Mouse (Mus musculus) heart, embryonic 10.5 days (tissue): ENCODE measurements around the gene Sh3d21. TPM values are rescaled to one million over a fixed set of nuclear protein-coding genes. Genes with fewer than 3 reads are reported as not detected.

ENCODE experiments used
- DNase-seq: peaks from one replicate; pipeline ENCODE4 v3.0.0-alpha.2; 2017; ENCODE audit warnings: low spot score
- H3K27ac ChIP-seq: fragments of 300-500 bp; sonication (generic); 2 replicates; pipeline ENCODE4 v1.5.1; 2016; ENCODE audit warnings: mild to moderate bottlenecking
- H3K27me3 ChIP-seq: fragments of 300-500 bp; sonication (generic); 2 replicates; pipeline ENCODE4 v1.6.1; 2016; ENCODE audit warnings: mild to moderate bottlenecking; ENCODE audit not compliant: poor library complexity, insufficient read depth, severe bottlenecking
- H3K36me3 ChIP-seq: fragments of 300-500 bp; sonication (generic); 2 replicates; pipeline ENCODE4 v1.6.1; 2016; ENCODE audit warnings: mild to moderate bottlenecking, moderate library complexity
- H3K4me1 ChIP-seq: fragments of 300-500 bp; sonication (generic); 2 replicates; pipeline ENCODE4 v1.6.1; 2016; ENCODE audit warnings: mild to moderate bottlenecking
- H3K4me3 ChIP-seq: fragments of 300-500 bp; sonication (generic); 2 replicates; pipeline ENCODE4 v1.5.1; 2016; ENCODE audit warnings: mild to moderate bottlenecking, moderate library complexity
- H3K9me3 ChIP-seq: fragments of 300-500 bp; sonication (generic); 2 replicates; pipeline ENCODE4 v1.6.1; 2016; ENCODE audit warnings: mild to moderate bottlenecking, moderate library complexity
- WGBS: fragments of 180-500 bp; shearing (Covaris S2); methylation state at CpG from one replicate; pipeline ENCODE4 v1.1.7; 2016; 5-methylcytosine and 5-hydroxymethylcytosine counted together
- polyA plus RNA-seq: library from polyadenylated mRNA; unstranded; fragments of >200 nt; fragmentation: Nextera tagmentation; extraction: Ambion mirVana; gene quantifications from 2 replicates; pipeline ENCODE4 v1.2.1, GENCODE M21; 2016

Gene Sh3d21
- polyA plus RNA-seq, 1 experiment from 2014 or later = 3.1 TPM

DNA sequence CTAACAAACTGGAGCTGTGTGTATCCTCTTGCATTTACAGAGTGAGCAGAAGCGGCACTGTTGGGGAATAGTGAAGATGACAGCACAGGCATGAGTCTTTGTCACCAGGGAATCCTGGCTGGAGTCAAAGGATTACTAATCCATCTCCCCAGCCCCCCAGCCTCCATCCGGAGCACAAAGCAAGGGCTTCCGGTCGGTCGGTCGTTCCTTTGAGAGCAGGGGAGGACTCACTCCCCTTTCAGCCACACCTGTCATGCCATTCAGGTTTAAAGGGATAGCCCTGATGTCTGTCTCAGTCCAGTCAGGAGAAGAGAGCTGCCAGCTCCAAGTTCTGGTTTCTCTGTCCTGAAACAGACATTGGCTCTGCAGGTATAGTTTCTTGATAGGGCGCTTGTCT lies 52.1 kb downstream of the Sh3d21 start:
- Histone ChIP-seq H3K9me3 (no peaks in the 10 kb centered on the region), H3K4me1 (peaks cover 82% of the 10 kb centered on the region), H3K27me3 (no peaks in the 10 kb centered on the region), H3K36me3 (no peaks in the 10 kb centered on the region), H3K4me3 (peak overlapping the region; percentile 36), H3K27ac (peak overlapping the region; percentile 83)
- 18% methylated on average over 7 of the region's 7 CpGs for WGBS
- no peak for DNase-seq

DNA sequence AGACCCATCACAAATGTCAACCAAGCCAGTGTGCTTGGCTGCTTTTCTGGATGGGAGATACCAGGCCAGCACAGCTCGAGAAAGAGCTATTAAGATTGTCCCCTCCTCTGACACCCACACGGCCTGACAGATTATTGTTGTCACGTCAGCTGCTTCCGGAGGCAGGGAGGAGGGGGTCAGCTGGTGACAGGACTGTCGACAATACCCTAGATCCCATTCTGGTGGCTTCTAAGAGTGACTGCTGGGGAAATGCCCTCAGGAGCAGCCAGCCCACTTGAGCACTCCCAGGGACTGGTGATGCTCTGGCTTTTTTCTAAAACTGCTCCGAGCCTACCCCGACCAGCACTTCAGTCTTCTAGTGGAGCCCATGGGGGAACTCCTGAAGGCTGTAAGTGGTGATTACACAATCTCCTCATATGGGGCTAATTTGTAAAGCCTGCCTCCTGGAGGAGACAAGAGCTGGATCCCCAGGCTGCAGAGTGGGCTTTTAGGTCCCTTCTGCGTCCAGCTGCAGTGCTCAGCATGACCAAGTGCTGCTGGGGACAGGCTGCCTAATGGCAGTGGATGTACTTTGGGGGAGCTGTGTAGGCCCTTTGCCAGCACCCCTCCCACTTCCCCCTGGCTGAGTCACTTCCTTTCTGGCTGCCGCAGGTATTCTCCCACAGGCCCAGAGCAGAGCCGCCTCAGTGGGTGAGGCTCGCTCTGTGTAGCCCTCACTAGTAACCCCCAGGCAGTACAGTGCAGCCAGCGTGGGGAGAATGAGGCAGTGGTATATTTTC lies 52.7 kb downstream of the Sh3d21 start:
- DNase-seq = peak; percentile 92
- Histone ChIP-seq H3K36me3 (no peaks in the 10 kb centered on the region), H3K4me1 (peaks cover 82% of the 10 kb centered on the region), H3K27ac (peak overlapping the region; percentile 83), H3K4me3 (peak overlapping the region; percentile 36), H3K9me3 (no peaks in the 10 kb centered on the region), H3K27me3 (no peaks in the 10 kb centered on the region)
- 6% methylated on average over 12 of the region's 12 CpGs for WGBS

DNA sequence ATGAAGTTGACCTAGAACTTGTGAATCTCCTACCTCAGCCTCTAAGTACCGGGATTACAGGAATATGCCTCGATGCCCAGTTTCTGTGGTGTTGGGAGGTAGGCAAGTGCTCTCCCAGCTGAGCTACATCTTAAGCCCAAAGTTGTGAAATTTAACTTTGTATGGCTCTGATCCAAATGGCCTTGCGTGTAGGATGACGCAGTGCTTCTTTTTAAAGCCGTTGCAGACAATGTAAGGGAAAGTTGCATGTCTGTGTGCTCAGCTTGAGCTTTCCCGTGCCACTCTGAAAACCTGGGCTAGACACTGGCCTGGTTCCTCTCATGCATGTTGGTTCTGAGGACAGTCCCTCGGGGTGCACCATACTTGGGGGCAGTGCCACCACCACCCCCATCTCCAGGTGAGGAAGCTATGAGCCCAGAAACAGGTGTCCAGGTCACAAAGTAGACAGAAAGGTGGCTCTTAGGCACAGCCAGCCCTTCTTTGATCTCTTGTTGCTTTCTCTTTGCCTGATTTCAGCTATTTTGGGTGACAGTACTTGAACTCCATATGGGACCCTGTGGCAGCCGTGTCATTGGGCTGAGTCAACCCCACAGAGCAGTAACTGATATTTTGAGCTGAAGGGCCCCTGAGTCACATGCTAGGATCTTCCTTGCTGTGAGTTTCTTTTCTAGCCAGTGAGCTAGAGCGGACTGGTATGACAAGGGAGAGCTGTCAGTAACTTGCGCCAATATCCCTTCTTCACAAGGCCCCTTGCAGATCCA lies 53.5 kb downstream of the Sh3d21 start:
- H3K4me1 ChIP-seq = peaks cover 87% of the 10 kb centered on the region
- H3K27ac ChIP-seq = peak overlapping the region; percentile 83
- no peaks in the 10 kb centered on the region for H3K27me3 ChIP-seq
- no peaks in the 10 kb centered on the region for H3K36me3 ChIP-seq
- H3K4me3 ChIP-seq = peak overlapping the region; percentile 36
- no peaks in the 10 kb centered on the region for H3K9me3 ChIP-seq
- WGBS = 65% methylated on average over 10 of the region's 10 CpGs
- no peak for DNase-seq

GRCm38 (mm10) chr4:126108061-126108740 lies 55.1 kb downstream of the Sh3d21 start:
- Histone ChIP-seq H3K27ac (peak overlapping the region; percentile 83), H3K27me3 (no peaks in the 10 kb centered on the region)
- WGBS = 51% methylated on average over 8 of the region's 8 CpGs

GRCm38 (mm10) chr4:126105131-126105783 lies 58.0 kb downstream of the Sh3d21 start:
- Histone ChIP-seq H3K27me3 (no peaks in the 10 kb centered on the region), H3K9me3 (no peaks in the 10 kb centered on the region), H3K36me3 (no peaks in the 10 kb centered on the region), H3K4me1 (peaks cover 78% of the 10 kb centered on the region), H3K27ac (no peak overlapping the region), H3K4me3 (peak overlapping the region; percentile 98)
- 59% methylated on average over 7 of the region's 7 CpGs for WGBS
- DNase-seq = no peak

More at GRCm38 (mm10) chr4:126108061-126108740, 55.1 kb downstream of the Sh3d21 start:
- DNase-seq = no peak
- Histone ChIP-seq H3K36me3 (no peaks in the 10 kb centered on the region), H3K9me3 (no peaks in the 10 kb centered on the region), H3K4me1 (peaks cover 83% of the 10 kb centered on the region), H3K4me3 (peak overlapping the region; percentile 18; the same call in 1 of the 2 replicates)

DNA sequence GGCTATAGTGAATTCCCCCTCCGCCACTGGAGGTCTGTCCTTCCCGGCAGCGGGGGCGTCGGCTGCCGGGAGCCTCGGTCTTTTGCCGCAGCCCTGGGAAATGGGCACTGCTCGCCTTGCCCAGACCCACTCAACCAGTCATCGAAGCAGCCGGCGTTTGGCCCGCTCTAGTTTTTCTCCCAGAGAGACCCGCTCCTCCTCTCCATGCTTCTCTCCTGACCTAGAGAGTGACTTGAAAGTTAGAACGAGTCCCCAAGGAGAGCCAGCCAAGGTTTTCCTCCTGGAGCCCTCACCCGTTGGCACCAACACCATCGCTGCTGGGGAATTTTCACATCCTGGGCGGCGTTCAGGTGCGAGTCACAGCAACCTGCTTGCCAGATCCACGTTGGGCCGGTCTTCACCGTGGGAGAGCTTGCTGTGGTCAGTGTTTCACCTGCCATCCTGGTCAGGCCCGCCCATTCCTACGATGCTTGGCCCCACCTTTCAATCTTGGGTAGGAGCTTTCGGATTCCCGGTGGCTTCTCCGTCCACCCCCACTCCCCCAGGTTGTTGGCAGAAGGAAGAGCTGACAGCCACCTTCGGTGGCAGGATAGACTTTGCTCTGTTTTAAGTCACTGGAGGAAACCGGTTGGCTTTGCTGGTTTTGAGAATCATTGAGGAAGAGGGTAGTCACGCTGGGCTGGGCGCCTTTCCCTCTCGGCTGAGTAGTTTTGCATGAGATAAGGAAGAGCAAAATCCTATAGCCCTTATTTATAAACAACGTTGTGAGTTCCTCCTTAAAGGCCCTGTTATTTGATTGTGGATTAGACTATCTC lies 58.8 kb downstream of the Sh3d21 start:
- Histone ChIP-seq H3K4me3 (peak overlapping the region; percentile 98), H3K27ac (peak overlapping the region; percentile 93), H3K9me3 (no peaks in the 10 kb centered on the region), H3K27me3 (no peaks in the 10 kb centered on the region), H3K36me3 (peaks cover 3% of the 10 kb centered on the region; the same call in 1 of the 2 replicates), H3K4me1 (peaks cover 78% of the 10 kb centered on the region)
- WGBS = 1% methylated on average over 34 of the region's 34 CpGs
- DNase-seq = no peak

DNA sequence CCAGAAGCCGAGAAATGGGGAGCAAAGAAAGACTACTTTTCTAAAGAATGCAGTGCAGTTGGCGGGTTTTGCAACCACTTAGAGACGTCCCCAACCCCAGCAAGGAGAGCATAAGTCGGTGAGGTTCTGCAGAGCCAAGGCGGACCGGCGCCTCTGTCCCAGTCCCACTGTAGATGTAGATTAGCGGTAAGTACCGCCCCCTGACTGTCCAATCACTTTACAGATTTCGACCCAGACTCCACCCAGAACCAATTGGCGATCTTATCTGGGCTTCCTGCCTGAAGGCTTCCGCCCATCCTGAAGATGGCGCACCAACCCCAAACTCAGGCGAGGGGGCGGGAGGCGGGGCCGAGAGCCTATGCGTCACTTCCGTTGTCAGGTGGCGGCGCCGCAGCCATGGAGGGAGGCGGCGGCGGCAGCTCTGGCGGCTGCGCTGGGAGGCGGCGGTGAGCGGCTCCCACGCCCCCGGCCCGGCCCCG lies 59.7 kb downstream of the Sh3d21 start, which contains the start of gene Stk40:
Gene Stk40, plus strand, starts transcription at position 368 of the 479 bp plus-strand sequence.
- peaks cover 9% of the 10 kb centered on the region for H3K36me3 ChIP-seq
- H3K9me3 ChIP-seq = no peaks in the 10 kb centered on the region
- H3K27ac ChIP-seq = peak within 1 kb of the TSS; percentile 93
- DNase-seq = peak; percentile 98
- H3K27me3 ChIP-seq = no peaks in the 10 kb centered on the region
- WGBS = under 1% methylated on average over 34 of the region's 34 CpGs
- H3K4me3 ChIP-seq = peak within 1 kb of the TSS; percentile 98
- peaks cover 77% of the 10 kb centered on the region for H3K4me1 ChIP-seq

- Histone ChIP-seq H3K27ac (peak overlapping the region; percentile 93), H3K4me3 (peak overlapping the region; percentile 98), H3K27me3 (no peaks in the 10 kb centered on the region), H3K36me3 (peaks cover 14% of the 10 kb centered on the region), H3K9me3 (no peaks in the 10 kb centered on the region), H3K4me1 (peaks cover 74% of the 10 kb centered on the region)
- DNase-seq = peak; percentile 96
- WGBS = 2% methylated on average over 15 of the region's 15 CpGs
Measured at GRCm38 (mm10) chr4:126103057-126103581, 60.2 kb downstream of the Sh3d21 start.

- Histone ChIP-seq H3K27me3 (no peaks in the 10 kb centered on the region), H3K4me3 (peak overlapping the region; percentile 98), H3K9me3 (no peaks in the 10 kb centered on the region), H3K4me1 (peaks cover 68% of the 10 kb centered on the region), H3K36me3 (peaks cover 19% of the 10 kb centered on the region), H3K27ac (peak overlapping the region; percentile 93)
- DNase-seq = no peak
- WGBS = 45% methylated on average over 7 of the region's 7 CpGs
Measured at GRCm38 (mm10) chr4:126102061-126102841, 61.0 kb downstream of the Sh3d21 start.

- H3K36me3 ChIP-seq = peaks cover 19% of the 10 kb centered on the region
- H3K4me3 ChIP-seq = no peak overlapping the region
- peak overlapping the region; percentile 75 for H3K27ac ChIP-seq
- no peak for DNase-seq
- H3K9me3 ChIP-seq = no peaks in the 10 kb centered on the region
- H3K27me3 ChIP-seq = no peaks in the 10 kb centered on the region
- peaks cover 60% of the 10 kb centered on the region for H3K4me1 ChIP-seq
- 85% methylated on average over 3 of the region's 3 CpGs for WGBS
Measured at GRCm38 (mm10) chr4:126100764-126101163, 62.5 kb downstream of the Sh3d21 start.
